Mouse (Mus musculus) CH12.LX (cell line): ENCODE measurements at regions not wholly inside any gene's neighbourhood (a gene's known extent, or its start where the extent isn't known, plus 50 kb on each side); places are given as distances from the start of the nearest gene placed in this dataset.

Experiments
- DNase-seq: peaks from one replicate; pipeline ENCODE4 v3.0.0-alpha.2; 2013; ENCODE audit errors: extremely low read depth
- H3K27ac ChIP-seq: 2 replicates; pipeline ENCODE4 v1.5.1; 2012; ENCODE audit warnings: low read depth, mild to moderate bottlenecking, control low read depth, moderate library complexity; ENCODE audit not compliant: insufficient read depth
- H3K27me3 ChIP-seq: replicated peaks from 2 replicates; pipeline ENCODE3; 2012; ENCODE audit warnings: inconsistent platforms
- H3K36me3 ChIP-seq, 2 experiments: replicated peaks in 1 of 2; 2 replicates each; pipeline versions ENCODE3 to v1.6.1; 2012; ENCODE audit warnings: inconsistent platforms in 1 of 2, low read length in 1 of 2, mild to moderate bottlenecking in 1 of 2, mixed read lengths in 1 of 2, moderate library complexity in 1 of 2; ENCODE audit not compliant: control insufficient read depth in 1 of 2, insufficient read depth in 1 of 2
- H3K4me1 ChIP-seq, 2 experiments: 2 replicates each; pipeline ENCODE4 v1.6.1; 2012; ENCODE audit warnings: inconsistent platforms in 1 of 2, moderate library complexity in 1 of 2; ENCODE audit not compliant: insufficient read depth in 2 of 2, control insufficient read depth in 1 of 2
- H3K4me2 ChIP-seq: 2 replicates; pipeline ENCODE4 v1.6.1; 2012; ENCODE audit warnings: low read depth, mild to moderate bottlenecking, control low read depth; ENCODE audit not compliant: poor library complexity, insufficient read depth, severe bottlenecking
- H3K4me3 ChIP-seq, 3 experiments: fragments of 150-350 bp in 1 of 3; sonication (generic) in 1 of 3; replicated peaks in 1 of 3; 2 replicates each; pipeline versions ENCODE3 to v1.5.1; 2011 to 2012; ENCODE audit warnings: low read depth in 2 of 3, low read length in 2 of 3, mild to moderate bottlenecking in 2 of 3, moderate library complexity in 2 of 3, control low read depth in 1 of 3, improper control_type of control experiment in 1 of 3, inconsistent platforms in 1 of 3, mixed read lengths in 1 of 3; ENCODE audit not compliant: poor library complexity in 1 of 3
- H3K79me2 ChIP-seq: replicated peaks from 2 replicates; pipeline ENCODE4 v1.6.1; 2012; ENCODE audit warnings: mild to moderate bottlenecking, moderate library complexity; ENCODE audit not compliant: control insufficient read depth, poor library complexity, insufficient read depth, severe bottlenecking; ENCODE audit errors: extremely low read depth
- H3K9ac ChIP-seq: 2 replicates; pipeline ENCODE4 v1.6.1; 2012; ENCODE audit warnings: low read depth, mild to moderate bottlenecking, control low read depth, moderate library complexity; ENCODE audit not compliant: insufficient read depth
- H3K9me3 ChIP-seq: replicated peaks from 2 replicates; pipeline ENCODE3; 2012; ENCODE audit warnings: low read length, inconsistent platforms, mixed read lengths
- BHLHE40 ChIP-seq: IDR thresholded peaks from 2 replicates; pipeline ENCODE4 v1.6.1; 2011; ENCODE audit warnings: mild to moderate bottlenecking, low read depth, low read length, improper control_type of control experiment
- CHD1 ChIP-seq: IDR thresholded peaks from 2 replicates; pipeline ENCODE4 v1.6.1; 2012; ENCODE audit warnings: low read depth, low read length, improper control_type of control experiment, inconsistent platforms
- E2F4 ChIP-seq: IDR thresholded peaks from 2 replicates; pipeline ENCODE4 v1.6.1; 2011; ENCODE audit warnings: low read depth, low read length, improper control_type of control experiment; ENCODE audit not compliant: insufficient replicate concordance
- ELF1 ChIP-seq: IDR thresholded peaks from 2 replicates; pipeline ENCODE4 v1.6.1; 2014; ENCODE audit warnings: low read depth, mild to moderate bottlenecking, inconsistent platforms, low read length, improper control_type of control experiment
- JUN ChIP-seq: IDR thresholded peaks from 2 replicates; pipeline ENCODE4 v1.6.1; 2011; ENCODE audit warnings: low read depth, mild to moderate bottlenecking, low read length, improper control_type of control experiment, moderate library complexity; ENCODE audit not compliant: insufficient read depth
- MAX ChIP-seq: IDR thresholded peaks from 2 replicates; pipeline ENCODE4 v1.6.1; 2011; ENCODE audit warnings: low read length, improper control_type of control experiment
- POLR2A ChIP-seq: IDR thresholded peaks from 2 replicates; pipeline ENCODE4 v1.6.1; 2011; ENCODE audit warnings: low read depth, mild to moderate bottlenecking, improper control_type of control experiment, low read length
- POLR2AphosphoS2 ChIP-seq: IDR thresholded peaks from 2 replicates; pipeline ENCODE4 v1.6.1; 2011; ENCODE audit warnings: low read depth, low read length, improper control_type of control experiment
- RAD21 ChIP-seq: IDR thresholded peaks from 2 replicates; pipeline ENCODE4 v1.6.1; 2011; ENCODE audit warnings: low read depth, mild to moderate bottlenecking, low read length, improper control_type of control experiment, moderate library complexity
- SIN3A ChIP-seq: IDR thresholded peaks from 2 replicates; pipeline ENCODE4 v1.6.1; 2012; ENCODE audit warnings: low read length, improper control_type of control experiment, inconsistent platforms
- SMC3 ChIP-seq: IDR thresholded peaks from 2 replicates; pipeline ENCODE4 v1.6.1; 2011; ENCODE audit warnings: low read depth, low read length, improper control_type of control experiment
- TCF12 ChIP-seq: IDR thresholded peaks from 2 replicates; pipeline ENCODE4 v1.6.1; 2014; ENCODE audit warnings: low read depth, mild to moderate bottlenecking, inconsistent platforms, low read length, improper control_type of control experiment
- USF2 ChIP-seq: conservative IDR thresholded peaks from 2 replicates; pipeline ENCODE4 v1.6.1; 2011; ENCODE audit warnings: low read depth, low read length, improper control_type of control experiment
- ZC3H11A ChIP-seq: IDR thresholded peaks from 2 replicates; pipeline ENCODE4 v1.6.1; 2012; ENCODE audit warnings: low read depth, mild to moderate bottlenecking, inconsistent platforms, low read length, improper control_type of control experiment
- ZKSCAN1 ChIP-seq: IDR thresholded peaks from 2 replicates; pipeline ENCODE4 v1.6.1; 2012; ENCODE audit warnings: low read depth, inconsistent platforms, low read length, improper control_type of control experiment, borderline replicate concordance
- ZNF384 ChIP-seq: IDR thresholded peaks from 2 replicates; pipeline ENCODE4 v1.6.1; 2012; ENCODE audit warnings: low read depth, low read length, improper control_type of control experiment, inconsistent platforms
- dilution Hi-C: fragments of 300-500 bp; cut with MboI; formaldehyde crosslinking; loops from 2 replicates; pipeline ENCODE4 v1.14.3; 2020; ENCODE audit warnings: low sequenced_read_pairs; ENCODE audit not compliant: extremely low pct_unique_long_range_greater_than_20kb, extremely low pct_ligation_motif_present
- in situ Hi-C: fragments of 300-500 bp; cut with MboI; formaldehyde crosslinking; loops from 3 replicates; pipeline ENCODE4 v1.14.3; 2019; ENCODE audit warnings: low sequenced_read_pairs, low pct_ligation_motif_present, low pct_unique_long_range_greater_than_20kb, mixed read lengths

- no peak overlapping the region for H3K9ac ChIP-seq
- no peak for TF ChIP-seq ELF1
- TF ChIP-seq POLR2AphosphoS2: no peak
- no peak for TF ChIP-seq RAD21
- no peak for TF ChIP-seq ZKSCAN1
- TF ChIP-seq SMC3: no peak
- TF ChIP-seq, all 38 proteins: peak for 0
- dilution Hi-C loops (no loop called here), in situ Hi-C loops (no loop called here)
- H3K36me3 ChIP-seq: no peaks in the 10 kb centered on the region
- H3K27me3 ChIP-seq: no peaks in the 10 kb centered on the region
- no peak overlapping the region for H3K4me3 ChIP-seq
- DNase-seq: no peak
- H3K4me2 ChIP-seq: no peak overlapping the region
- no peaks in the 10 kb centered on the region for H3K79me2 ChIP-seq
- peaks cover 15% of the 10 kb centered on the region for H3K9me3 ChIP-seq
- no peak overlapping the region for H3K27ac ChIP-seq
- no peaks in the 10 kb centered on the region for H3K4me1 ChIP-seq
Measured at GRCm38 (mm10) chr14:114869233-114869632, 222.8 kb upstream of the Gpc5 start.

- Histone ChIP-seq H3K9ac (no peak overlapping the region), H3K4me2 (no peak overlapping the region), H3K9me3 (no peaks in the 10 kb centered on the region), H3K27me3 (no peaks in the 10 kb centered on the region), H3K4me1 (peaks cover 0 to 2% of the 10 kb centered on the region in 2 experiments; a peak in 1 of 4 replicates), H3K27ac (no peak overlapping the region), H3K79me2 (no peaks in the 10 kb centered on the region), H3K36me3 (no peaks in the 10 kb centered on the region), H3K4me3 (no peak overlapping the region)
- dilution Hi-C loops (no loop called here), in situ Hi-C loops (no loop called here)
- DNase-seq: no peak
- TF ChIP-seq RAD21 (no peak), E2F4 (no peak), MAX (no peak)
Measured at GRCm38 (mm10) chr14:114875101-114875500, 216.9 kb upstream of the Gpc5 start.

GRCm38 (mm10) chr14:114876427-114876826 is 215.6 kb upstream of the Gpc5 start:
- peaks cover 3% of the 10 kb centered on the region for H3K9me3 ChIP-seq
- dilution Hi-C loops: no loop called here

More at GRCm38 (mm10) chr14:114876427-114876826, 215.6 kb upstream of the Gpc5 start:
- no peak for DNase-seq
- Histone ChIP-seq H3K4me2 (no peak overlapping the region), H3K27me3 (no peaks in the 10 kb centered on the region), H3K4me3 (no peak overlapping the region), H3K79me2 (no peaks in the 10 kb centered on the region), H3K36me3 (no peaks in the 10 kb centered on the region), H3K4me1 (peaks cover 0 to 2% of the 10 kb centered on the region in 2 experiments; a peak in 1 of 4 replicates), H3K9ac (no peak overlapping the region), H3K27ac (no peak overlapping the region)
- in situ Hi-C loops: no loop called here
- TF ChIP-seq ZC3H11A (no peak), SIN3A (no peak), POLR2A (no peak), CHD1 (no peak), JUN (no peak), TCF12 (no peak), USF2 (no peak), ZNF384 (no peak), BHLHE40 (no peak)
